Mouse (Mus musculus) spleen, postnatal 4 days (tissue): ENCODE measurements around the gene Wdr91.

Experiments
- DNase-seq, 2 experiments: peaks; one replicate each; pipeline ENCODE4 v3.0.0; 2022; ENCODE audit warnings: low spot score in 2 of 2

The Wdr91 gene

GRCm38 (mm10) chr6:34919146-34919545 is 8.5 kb upstream of the Wdr91 start:
- DNase-seq: no peak

- DNase-seq: no peak
Measured at GRCm38 (mm10) chr6:34914462-34914861, 3.8 kb upstream of the Wdr91 start.

- no peak for DNase-seq
Measured at GRCm38 (mm10) chr6:34913341-34914040, 2.8 kb upstream of the Wdr91 start.

GRCm38 (mm10) chr6:34909631-34910345 is 888 bp downstream of the Wdr91 start:
- no peak for DNase-seq

- DNase-seq: peak in 1 of 2 experiments; percentile 31
Measured at GRCm38 (mm10) chr6:34907696-34908260, 2.9 kb downstream of the Wdr91 start.

GRCm38 (mm10) chr6:34907121-34907614 is 3.5 kb downstream of the Wdr91 start:
- peak in 1 of 2 experiments; percentile 66 for DNase-seq

- DNase-seq: no peak
Measured at GRCm38 (mm10) chr6:34906661-34907060, 4.0 kb downstream of the Wdr91 start.

- no peak for DNase-seq
Measured at GRCm38 (mm10) chr6:34906125-34906524, 4.6 kb downstream of the Wdr91 start.

GRCm38 (mm10) chr6:34904361-34904760 is 6.3 kb downstream of the Wdr91 start:
- no peak for DNase-seq

- no peak for DNase-seq
Measured at GRCm38 (mm10) chr6:34903851-34904250, 6.8 kb downstream of the Wdr91 start.

- DNase-seq: no peak
Measured at GRCm38 (mm10) chr6:34903441-34903840, 7.2 kb downstream of the Wdr91 start.

GRCm38 (mm10) chr6:34902578-34902977 is 8.1 kb downstream of the Wdr91 start:
- DNase-seq: no peak

- DNase-seq: no peak
Measured at GRCm38 (mm10) chr6:34901911-34902444, 8.7 kb downstream of the Wdr91 start.

- no peak for DNase-seq
Measured at GRCm38 (mm10) chr6:34900990-34901389, 9.7 kb downstream of the Wdr91 start.

- no peak for DNase-seq
Measured at GRCm38 (mm10) chr6:34899127-34899526, 11.5 kb downstream of the Wdr91 start.

GRCm38 (mm10) chr6:34896168-34896780 is 14.4 kb downstream of the Wdr91 start:
- DNase-seq: no peak

GRCm38 (mm10) chr6:34895569-34895968 is 15.1 kb downstream of the Wdr91 start:
- DNase-seq: no peak

GRCm38 (mm10) chr6:34889185-34889584 is 21.5 kb downstream of the Wdr91 start:
- no peak for DNase-seq

GRCm38 (mm10) chr6:34887131-34887850 is 23.4 kb downstream of the Wdr91 start:
- DNase-seq: no peak

GRCm38 (mm10) chr6:34884724-34885123 is 26.0 kb downstream of the Wdr91 start:
- no peak for DNase-seq

GRCm38 (mm10) chr6:34879911-34880475 is 30.7 kb downstream of the Wdr91 start:
- peak in 1 of 2 experiments; percentile 48 for DNase-seq
